Mouse (Mus musculus): Measurements from ENCODE around the gene Dhx57.
"Not testable (repeated sequence)": the region's sequence is repeated elsewhere in the genome, so short reads cannot be mapped to it uniquely, and the experiment has no call there.

Dhx57 gene

GRCm38 (mm10) chr17:80290074-80290657, at the start of gene Dhx57, which contains the start of gene Morn2:
Gene Dhx57 (minus strand): TSS chr17:80290476.
Gene Morn2 (plus strand): TSS chr17:80290203.
- DNase-seq = peak; percentile 98 to 99

- DNase-seq = no peak
Measured at GRCm38 (mm10) chr17:80332386-80332785, 42.1 kb upstream of the Dhx57 start.

- no peak for DNase-seq
Measured at GRCm38 (mm10) chr17:80326431-80326830, 36.2 kb upstream of the Dhx57 start.

GRCm38 (mm10) chr17:80325456-80325855, 35.2 kb upstream of the Dhx57 start:
- DNase-seq = no peak

- no peak for DNase-seq
Measured at GRCm38 (mm10) chr17:80324521-80324920, 34.2 kb upstream of the Dhx57 start.

- DNase-seq = no peak
Measured at GRCm38 (mm10) chr17:80323658-80324057, 33.4 kb upstream of the Dhx57 start.

- DNase-seq = no peak
Measured at GRCm38 (mm10) chr17:80323015-80323414, 32.7 kb upstream of the Dhx57 start.

- DNase-seq = no peak
Measured at GRCm38 (mm10) chr17:80322228-80322627, 32.0 kb upstream of the Dhx57 start.

- DNase-seq = no peak
Measured at GRCm38 (mm10) chr17:80312405-80312804, 22.1 kb upstream of the Dhx57 start.

- DNase-seq = no peak
Measured at GRCm38 (mm10) chr17:80311761-80312160, 21.5 kb upstream of the Dhx57 start.

- no peak for DNase-seq
Measured at GRCm38 (mm10) chr17:80307251-80307650, 17.0 kb upstream of the Dhx57 start, which contains the start of gene Arhgef33. Gene Arhgef33 (plus strand): TSS chr17:80307407.

GRCm38 (mm10) chr17:80298844-80299243, 8.6 kb upstream of the Dhx57 start:
- DNase-seq = no peak

GRCm38 (mm10) chr17:80295258-80295657, 5.0 kb upstream of the Dhx57 start:
- no peak for DNase-seq

GRCm38 (mm10) chr17:80291148-80291547, 872 bp upstream of the Dhx57 start:
- peak in 1 of 2 experiments; percentile 49 for DNase-seq

GRCm38 (mm10) chr17:80289280-80290073, 799 bp downstream of the Dhx57 start:
- DNase-seq = no peak

GRCm38 (mm10) chr17:80288012-80288411, 2.3 kb downstream of the Dhx57 start:
- DNase-seq = no peak

GRCm38 (mm10) chr17:80284446-80284845, 5.8 kb downstream of the Dhx57 start:
- no peak for DNase-seq

- DNase-seq = no peak
Measured at GRCm38 (mm10) chr17:80279340-80280070, 10.8 kb downstream of the Dhx57 start.

- no peak for DNase-seq
Measured at GRCm38 (mm10) chr17:80278255-80278654, 12.0 kb downstream of the Dhx57 start.

GRCm38 (mm10) chr17:80270622-80271021, 19.7 kb downstream of the Dhx57 start:
- not testable (repeated sequence) for DNase-seq

GRCm38 (mm10) chr17:80268151-80268550, 22.1 kb downstream of the Dhx57 start:
- no peak for DNase-seq

GRCm38 (mm10) chr17:80267065-80267464, 23.2 kb downstream of the Dhx57 start:
- DNase-seq = peak; percentile 61 to 80

GRCm38 (mm10) chr17:80255208-80255607, 35.1 kb downstream of the Dhx57 start:
- DNase-seq = no peak

Data from cerebellum, postnatal 25 days (tissue).